Mouse (Mus musculus) cerebellum, adult 9-10 months (tissue): ENCODE results near the gene Ubox5.
"Not testable (repeated sequence)": the region's sequence is repeated elsewhere in the genome, so short reads cannot be mapped to it uniquely, and the experiment has no call there.

ENCODE experiments used
- DNase-seq: peaks from one replicate; pipeline ENCODE4 v3.0.0; 2022

Ubox5 gene

DNA sequence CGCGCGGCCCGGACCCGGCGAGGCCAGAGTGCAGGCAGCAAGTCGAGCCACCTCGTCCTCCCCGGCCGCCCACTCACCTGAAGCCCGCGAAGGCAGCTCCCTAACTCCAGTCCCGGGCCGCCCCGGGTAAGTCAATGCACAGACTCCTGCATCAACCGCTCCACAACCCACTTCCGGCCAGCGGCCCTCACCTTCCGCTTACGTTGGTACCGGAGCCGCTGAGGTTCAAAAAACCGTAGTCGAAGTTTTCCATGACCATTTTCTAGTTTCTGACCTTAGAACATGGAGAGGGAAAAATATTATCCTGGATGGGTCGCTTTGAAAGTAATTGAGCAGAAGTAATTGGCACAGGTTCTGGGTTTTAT, at the start of gene Ubox5, which contains the start of gene Fastkd5:
Ubox5 (minus strand) TSS at position 200 of the 365 bp plus-strand sequence.
Fastkd5 (minus strand) TSS at position 189 of the 365 bp plus-strand sequence.
- DNase-seq, result peak; percentile 91

DNA sequence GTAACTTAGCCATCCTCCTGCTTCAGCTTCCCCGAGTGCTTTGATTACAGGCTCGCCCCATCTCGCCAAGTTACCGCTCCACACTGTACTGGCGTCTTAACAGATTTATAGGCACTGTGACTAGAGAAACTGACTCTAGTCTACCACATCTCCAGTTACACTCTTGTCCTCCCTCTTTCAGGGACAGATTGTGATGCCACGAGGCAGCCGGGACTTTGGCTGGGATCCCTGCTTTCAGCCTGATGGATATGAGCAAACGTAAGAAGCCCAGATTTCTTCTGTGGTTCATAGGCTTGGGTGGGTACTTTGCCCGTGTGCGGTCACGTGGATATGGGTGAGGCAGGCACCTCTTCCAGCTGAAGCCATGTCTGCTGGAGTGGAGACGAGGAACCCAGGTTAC, 49.3 kb upstream of the Ubox5 start:
- DNase-seq, result no peak

DNA sequence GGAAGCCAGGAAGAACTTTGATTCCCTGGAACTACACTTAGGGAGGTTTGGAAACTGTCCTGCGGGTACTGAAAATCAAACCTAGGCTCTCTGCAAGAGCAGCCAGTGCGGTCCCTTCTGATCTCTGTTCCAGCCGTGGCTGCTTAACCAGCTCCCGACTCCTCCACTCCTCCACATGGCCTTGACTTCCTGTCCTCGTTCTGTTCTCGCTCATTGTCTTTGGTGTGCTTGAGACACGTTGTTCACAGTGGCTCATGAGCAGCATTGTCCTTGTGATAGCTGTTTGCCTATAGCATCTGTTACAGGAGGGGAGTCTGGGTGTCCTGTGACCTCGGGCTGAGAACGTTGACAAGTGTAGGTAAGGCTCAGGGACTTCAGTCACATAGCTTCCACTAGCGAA, 47.4 kb upstream of the Ubox5 start:
- DNase-seq, result no peak

DNA sequence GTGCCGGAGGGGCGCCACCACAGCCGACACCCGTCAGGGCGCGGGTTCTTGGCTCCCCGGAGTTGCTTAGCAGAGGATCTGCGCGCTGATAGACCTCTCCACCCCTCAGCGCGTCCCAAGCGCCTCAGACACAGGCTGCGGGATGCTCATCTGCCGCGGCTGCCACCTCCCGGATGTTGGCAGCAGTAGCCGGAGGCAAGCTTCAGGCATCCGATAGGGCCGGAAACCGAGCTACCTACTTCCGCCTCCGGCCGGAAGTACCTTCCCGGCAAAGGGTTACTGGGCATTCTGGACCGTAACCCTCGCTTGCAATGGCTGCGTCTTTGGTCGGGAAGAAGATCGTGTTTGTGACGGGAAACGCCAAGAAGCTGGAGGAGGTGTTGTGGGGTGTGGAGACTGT, 37.7 kb upstream of the Ubox5 start, which contains the start of gene Itpa:
Itpa (plus strand) TSS at position 52 of the 400 bp plus-strand sequence.
- DNase-seq, result peak; percentile 88

DNA sequence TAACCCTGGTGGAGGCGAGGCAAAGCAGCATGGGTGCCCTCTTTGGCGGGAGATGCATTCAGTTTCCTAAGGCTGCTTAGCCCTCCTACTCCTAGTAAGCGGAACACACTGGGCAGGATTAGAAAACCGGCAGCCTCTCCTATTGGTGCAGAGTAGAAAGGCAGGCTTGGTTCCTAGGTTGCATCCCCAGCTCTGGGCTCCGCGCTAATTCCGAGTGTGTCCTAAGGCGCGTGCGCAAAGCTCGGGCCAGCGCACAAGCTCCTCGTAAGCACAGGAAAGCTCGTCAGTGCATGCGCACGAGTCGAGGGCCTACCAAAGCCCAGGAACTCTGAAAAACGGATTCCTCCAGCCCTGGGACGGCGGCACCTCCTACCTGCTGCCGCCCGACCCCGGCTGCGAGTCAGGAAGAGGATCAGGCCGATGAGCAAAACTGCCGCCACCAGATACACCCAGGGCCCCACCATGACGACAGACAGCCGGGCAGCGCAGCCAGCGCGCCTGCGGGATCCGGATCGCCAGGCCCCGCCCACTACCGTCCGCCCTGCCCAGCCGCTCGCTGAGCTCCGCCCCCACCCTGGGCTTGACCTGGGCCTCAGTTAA, 34.4 kb upstream of the Ubox5 start, which contains the start of gene Ddrgk1:
Ddrgk1 (minus strand) TSS at position 558 of the 600 bp plus-strand sequence.
- DNase-seq, result peak; percentile 96

DNA sequence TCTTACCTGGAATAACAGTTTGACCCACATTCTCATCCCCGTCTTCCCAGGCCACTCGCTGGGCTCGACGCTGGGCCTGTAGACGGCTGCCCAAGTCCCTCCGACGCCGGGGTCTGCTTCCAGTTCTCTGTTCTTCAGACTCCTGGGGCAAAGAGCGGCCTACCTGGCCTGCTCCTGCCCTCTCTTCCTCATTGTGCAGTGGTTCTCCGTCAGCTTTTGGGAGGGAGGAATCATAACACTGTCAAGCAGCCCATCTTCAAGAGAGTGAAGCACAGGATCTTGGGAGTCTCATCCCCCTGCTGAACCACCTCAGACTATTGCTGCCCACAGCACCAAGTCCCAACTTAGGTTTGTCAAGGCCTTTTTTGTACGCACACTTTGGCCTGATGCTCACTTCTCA, 33.5 kb upstream of the Ubox5 start:
- DNase-seq, result peak; percentile 44

DNA sequence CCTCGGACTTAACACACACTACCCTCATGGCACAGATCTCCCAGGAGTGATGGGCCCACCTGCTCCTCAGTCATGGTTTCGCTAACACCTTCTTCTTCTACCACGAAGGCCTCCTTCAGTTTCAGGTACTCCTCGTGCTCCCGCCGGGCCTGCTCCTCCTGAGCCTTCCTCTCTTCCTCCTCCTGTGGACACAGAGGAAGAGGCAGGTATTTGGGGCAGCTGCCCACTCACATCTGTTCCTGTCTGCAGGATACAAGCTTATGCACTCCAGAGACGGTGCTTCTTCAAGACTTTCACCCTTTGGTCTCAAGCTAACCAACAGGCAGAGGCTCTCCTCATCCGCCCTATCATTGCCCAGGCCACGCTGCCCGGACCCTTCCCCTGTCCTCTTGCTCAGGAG, 28.7 kb upstream of the Ubox5 start:
- no peak for DNase-seq

DNA sequence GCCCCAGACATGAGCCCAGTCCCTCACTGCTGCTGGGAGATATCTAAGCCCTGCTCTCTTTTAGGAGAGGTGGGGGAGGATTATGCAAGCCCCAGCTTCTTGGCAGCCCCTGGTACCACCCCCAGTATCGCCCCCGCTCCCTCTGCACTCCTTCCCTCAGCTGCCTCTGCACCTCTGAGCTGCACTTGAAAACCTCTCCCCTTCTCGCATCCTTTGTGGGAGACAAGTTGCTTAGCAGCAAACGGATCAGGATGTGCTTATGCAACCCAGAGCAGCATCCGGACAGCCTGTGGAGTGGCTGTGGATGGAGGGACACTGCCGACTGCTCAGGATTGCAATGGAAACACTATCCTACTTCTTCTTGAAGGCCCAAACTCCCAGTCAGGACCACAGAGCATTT, 27.7 kb upstream of the Ubox5 start:
- no peak for DNase-seq

DNA sequence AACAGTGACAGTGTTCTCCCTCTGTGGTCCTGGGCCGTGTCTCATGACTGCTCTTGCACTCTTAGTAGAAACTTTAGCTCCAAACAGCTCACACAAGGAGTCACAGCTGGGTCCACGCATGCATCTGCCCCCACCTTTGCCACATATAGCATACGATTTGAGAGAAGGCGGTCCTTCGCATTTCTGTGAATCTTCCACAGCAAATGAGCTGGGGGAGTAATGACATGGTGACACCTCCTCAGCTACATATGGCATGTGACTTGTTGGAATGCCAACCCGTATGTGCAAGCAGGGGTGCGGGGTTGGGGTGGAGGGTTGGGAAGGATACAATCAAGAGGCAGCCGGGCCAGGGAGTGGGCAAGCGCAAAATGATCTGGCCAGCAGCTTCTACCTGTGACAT, 26.7 kb upstream of the Ubox5 start:
- no peak for DNase-seq

DNA sequence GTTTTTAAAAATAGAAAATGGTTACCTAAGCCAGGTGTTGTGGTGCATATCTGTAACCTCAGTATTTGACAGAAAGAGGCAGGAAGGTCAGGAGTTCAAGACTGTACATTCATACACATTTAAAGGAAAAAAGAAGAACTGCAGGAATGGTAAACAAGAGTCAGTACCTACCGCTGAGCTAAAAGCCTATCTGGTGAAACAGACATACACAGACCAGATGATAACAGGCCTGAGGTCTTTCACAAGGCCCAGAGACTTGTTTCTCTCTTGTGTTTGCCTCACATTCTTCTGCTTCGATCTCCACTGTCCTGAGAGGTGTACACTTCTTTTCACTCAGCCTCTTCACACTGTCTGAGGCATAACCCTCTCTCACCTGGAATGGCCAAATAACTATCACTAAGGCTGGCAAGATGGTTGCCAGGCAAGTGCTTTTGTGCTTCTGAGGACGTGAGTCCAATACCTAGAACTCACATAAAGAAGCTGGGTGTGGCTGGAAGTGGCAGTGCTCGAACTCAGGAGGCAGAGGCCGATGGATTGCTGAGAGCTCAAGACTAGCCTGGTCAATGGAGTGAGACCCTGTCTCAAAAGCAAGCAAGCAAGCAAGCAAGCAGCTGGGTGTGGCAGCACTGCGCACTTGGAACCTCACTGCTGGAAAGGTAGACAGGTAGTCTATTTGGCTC, 26.0 kb upstream of the Ubox5 start:
- no peak for DNase-seq

DNA sequence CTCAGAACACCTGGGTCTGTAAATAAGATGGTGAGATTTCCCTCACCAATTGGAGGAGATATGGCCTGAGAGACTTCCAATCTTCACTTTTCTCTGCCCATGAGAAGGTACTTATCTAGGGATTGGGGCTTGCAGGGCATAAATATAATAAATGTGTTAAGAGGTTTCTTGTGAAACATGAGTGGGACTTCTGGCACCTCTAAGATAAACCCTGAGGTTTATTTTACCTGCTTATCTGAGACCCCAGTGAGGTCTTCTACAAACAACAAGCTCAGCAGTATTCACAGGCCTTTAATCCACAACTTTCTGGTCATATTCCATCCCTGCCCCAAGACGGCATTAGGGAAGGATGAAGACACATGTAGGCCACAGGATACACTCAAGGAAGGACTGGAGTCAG, 23.9 kb upstream of the Ubox5 start:
- no peak for DNase-seq

DNA sequence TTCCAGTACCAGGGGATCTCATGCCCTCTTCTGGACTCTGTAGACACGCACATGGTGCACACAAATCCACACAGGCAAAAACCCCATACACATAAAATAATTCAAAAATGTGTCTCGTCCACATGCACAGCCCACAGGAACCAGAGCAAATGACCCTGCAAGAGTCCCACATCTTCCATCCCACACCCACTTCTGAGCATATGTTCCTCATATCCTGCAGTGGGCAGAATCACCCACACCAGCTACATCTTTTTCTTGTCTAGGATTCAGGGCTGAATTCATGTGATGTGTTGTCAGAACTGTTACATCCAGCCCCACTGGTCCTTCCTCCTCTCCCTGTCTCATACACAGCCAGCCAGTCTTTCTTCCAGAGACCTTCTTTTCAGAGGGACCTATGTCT, 23.5 kb upstream of the Ubox5 start:
- DNase-seq, result no peak

DNA sequence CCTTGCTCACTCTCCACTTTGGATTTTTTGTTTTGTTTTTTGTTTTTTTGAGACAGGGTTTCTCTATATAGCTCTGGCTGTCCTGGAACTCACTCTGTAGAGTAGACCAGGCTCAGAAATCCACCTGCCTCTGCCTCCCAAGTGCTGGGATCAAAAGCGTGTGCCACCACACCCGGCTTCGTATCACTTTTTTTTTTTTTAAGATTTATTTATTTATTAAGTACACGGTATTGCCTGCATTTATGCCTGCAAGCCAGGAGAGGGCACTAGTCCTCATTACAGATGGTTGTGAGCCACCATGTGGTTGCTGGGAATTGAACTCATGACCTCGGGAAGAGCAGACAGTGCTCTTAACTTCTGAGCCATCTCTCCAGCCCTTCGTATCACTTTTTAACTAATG, 19.2 kb upstream of the Ubox5 start:
- not testable (repeated sequence) for DNase-seq

DNA sequence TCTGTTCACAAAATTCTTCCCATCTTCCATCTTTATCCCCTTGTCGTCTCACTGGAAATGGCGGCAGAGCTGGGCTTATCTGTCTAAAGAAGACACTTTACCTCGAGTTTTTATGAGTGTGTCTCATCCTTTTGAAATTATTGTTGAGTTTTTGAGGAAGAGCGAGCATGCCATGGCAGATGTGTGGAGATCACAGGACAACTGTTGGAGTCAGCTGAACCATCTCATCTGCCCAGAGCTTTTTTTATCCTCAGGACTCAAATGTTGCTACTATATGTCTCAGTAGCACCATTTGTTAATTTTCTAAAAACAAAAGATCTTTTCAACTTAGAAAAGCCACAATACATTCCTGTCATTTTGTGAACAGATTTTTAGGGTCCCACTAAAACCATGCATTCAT, 15.4 kb upstream of the Ubox5 start:
- DNase-seq, result no peak

DNA sequence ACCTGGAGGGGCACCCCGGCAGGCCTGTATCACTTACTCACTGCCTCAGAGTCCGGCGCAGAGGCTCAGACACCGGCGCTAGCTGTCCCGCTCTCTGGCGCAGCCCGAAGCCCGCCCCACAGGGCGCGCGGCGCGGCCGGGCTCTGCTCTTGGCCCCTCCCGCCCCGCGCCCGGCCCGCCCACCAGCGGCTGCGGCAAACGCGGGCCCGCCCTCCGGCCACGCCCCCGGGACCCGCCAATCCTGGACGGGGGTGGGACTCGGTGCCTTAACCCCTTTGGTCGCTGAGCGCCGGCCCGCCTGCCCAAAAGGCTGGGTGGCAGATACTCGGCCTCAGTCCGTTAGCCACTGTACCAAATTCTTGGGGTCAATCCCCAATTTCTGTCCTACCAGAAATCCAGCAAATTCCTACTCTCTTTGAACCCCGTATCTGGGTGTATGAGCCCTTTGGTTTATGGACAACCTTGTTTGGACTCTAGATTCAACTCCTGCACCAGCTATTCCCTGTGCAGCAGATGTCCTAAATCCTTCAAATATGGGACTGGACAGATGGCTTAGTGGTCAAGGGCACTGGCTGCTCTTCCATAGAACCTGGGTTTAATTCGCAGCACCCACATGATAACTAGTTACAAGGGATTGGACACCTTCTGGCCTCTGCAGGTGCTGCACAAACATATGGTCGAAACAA, 13.0 kb upstream of the Ubox5 start, which contains the start of gene Lzts3:
Lzts3 (minus strand) TSS at position 120 of the 686 bp plus-strand sequence.
- peak; percentile 94 for DNase-seq

DNA sequence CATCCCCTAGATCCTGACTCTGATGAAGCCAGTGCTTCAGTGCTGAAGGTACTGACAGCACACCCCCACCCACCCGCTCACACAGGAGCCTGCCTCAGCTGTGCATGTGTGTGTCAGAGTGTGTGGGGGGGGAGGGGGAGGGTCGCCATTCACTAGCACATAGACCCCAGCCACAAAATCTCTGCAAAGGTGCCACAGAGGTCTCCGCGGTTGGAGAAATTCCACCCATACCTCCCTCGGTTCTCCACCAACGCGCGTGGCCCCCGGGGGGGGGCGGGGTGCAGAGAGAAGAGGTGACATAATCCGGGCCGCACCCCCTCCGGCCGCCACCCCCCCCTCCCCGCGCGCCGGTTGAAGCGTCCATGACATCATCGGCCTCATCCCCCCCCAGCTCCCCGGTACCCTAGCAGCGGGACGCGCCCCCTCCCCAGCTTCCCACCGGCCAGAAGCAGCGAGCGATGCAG, 12.4 kb upstream of the Ubox5 start:
- peak; percentile 67 for DNase-seq

DNA sequence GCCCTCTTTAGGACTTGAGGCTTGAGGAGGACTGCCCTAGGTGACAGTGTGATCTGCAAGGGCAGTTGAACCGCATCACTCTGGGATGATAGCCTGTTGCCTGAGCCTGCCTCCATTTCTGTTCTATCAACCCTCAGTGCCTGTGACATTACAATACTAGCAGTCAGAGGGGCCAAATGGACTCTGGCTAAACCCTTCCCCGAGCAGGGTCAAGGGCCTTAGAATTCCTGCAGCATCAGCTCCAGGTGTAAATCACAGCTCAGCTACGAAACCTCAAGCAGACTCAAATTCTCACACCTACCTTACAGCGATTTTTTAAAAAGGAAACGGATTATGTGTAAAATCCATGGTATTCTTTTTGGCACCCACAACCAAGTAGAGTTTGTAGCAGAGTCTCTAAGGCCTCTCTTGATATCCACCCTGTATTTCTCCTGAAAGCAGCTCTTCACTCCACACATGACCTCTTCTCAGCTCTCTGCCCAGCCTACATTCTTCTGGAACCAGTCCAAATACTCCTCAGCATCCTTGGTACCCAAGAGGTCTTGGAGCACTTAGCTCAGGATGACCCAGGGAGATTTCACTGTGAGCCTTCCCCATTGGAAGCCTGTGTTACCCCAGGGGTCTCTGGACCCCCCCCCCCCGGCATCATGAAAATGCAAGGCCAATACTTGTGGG, 11.7 kb upstream of the Ubox5 start:
- peak; percentile 67 for DNase-seq

DNA sequence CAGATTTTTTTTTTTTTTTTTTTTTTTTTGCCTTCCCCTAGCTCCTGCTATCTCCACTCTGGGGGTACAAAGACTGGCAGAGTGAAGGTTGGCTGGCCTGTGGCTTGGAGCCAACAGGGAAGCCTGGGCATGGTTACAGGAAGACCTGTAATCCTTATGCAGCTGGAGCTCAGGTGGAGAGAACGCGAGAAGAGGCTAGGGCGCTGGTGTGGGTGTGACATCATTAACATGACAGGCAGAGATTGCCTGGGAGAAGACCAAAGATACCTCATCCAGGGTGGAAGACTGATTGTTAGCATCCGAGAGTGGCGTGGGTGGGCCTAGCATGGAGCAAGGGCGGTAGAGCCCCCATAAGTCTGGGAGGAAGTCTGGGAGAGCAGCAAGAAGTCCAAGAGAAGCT, 9.4 kb upstream of the Ubox5 start:
- peak; percentile 39 for DNase-seq

DNA sequence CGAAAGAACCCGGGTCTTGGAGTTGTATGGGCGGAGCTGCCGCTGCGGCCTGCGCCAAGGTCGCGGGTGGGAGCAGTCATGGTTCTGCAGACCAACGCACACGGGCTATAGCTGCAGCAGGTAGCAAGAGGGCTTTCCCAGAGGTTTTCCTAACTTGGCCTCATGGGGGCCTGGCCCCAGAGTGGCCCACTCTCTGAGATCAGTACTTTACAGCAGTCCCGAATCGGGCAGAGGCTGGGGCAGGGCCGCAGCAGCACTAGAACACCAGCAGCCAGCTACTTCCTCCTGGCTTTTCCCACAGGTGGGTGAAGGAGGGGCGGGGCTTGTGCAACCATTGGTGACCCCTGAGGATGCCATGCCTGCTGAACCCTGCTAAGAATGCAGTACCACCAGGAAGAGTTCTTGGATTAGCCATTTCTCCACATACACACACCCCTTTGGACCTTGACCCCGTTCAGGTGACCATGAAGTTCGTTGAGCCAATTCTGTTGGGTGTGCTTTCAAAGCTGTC, 8.3 kb upstream of the Ubox5 start:
- DNase-seq, result peak; percentile 43

DNA sequence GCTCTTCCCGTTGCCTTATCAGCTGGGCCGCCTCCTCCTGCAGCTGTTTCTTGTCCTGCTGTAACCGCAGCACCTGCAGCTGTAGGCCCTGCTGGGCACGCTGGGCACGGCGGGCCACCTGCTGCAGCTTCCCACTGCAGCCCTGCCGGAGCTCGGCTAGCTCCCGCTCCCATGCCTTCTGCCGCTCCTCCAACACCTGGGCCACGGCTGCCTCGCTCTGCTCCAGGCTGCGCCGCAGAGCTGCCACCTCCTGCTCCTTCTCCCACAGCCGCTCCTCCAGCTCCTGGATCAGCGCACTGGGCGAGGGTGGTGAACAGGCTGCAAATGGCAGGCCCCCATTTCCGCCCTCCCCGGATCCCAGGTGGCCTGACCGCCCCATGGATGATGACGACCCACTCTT, 6.0 kb upstream of the Ubox5 start:
- DNase-seq, result no peak

DNA sequence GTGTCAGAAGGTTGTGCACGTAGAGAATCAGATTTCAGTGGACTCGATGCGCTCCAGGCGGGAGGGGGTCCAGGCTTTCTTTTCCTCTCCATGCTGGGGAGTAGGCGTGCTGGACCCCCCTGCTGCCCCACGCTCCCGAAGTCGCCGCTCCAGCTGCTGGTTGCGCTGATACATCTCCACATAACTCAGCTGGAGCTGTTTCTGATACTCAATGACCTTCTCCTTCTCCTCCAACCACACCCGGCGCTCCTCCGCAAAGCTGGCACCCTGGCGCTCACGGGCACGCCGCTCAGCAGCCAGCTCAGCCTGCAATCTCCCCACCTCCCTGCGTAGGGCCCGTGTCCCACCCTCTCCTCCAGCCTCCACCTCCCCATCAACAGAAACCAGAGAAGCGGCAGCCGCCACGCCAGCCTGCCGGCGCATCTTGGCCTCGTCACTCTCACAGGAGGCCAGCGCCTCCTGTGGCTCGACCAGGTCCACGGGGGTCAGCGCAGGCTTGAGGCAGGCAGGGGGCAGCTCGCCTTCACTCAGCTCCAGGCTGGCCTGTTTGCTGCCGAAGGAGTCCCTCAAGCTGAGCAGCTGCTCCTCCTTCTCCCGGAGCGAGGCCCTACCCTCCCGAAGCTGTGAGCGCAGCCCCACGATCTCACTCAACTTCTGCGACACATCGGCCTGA, 5.0 kb upstream of the Ubox5 start:
- peak; percentile 65 for DNase-seq

DNA sequence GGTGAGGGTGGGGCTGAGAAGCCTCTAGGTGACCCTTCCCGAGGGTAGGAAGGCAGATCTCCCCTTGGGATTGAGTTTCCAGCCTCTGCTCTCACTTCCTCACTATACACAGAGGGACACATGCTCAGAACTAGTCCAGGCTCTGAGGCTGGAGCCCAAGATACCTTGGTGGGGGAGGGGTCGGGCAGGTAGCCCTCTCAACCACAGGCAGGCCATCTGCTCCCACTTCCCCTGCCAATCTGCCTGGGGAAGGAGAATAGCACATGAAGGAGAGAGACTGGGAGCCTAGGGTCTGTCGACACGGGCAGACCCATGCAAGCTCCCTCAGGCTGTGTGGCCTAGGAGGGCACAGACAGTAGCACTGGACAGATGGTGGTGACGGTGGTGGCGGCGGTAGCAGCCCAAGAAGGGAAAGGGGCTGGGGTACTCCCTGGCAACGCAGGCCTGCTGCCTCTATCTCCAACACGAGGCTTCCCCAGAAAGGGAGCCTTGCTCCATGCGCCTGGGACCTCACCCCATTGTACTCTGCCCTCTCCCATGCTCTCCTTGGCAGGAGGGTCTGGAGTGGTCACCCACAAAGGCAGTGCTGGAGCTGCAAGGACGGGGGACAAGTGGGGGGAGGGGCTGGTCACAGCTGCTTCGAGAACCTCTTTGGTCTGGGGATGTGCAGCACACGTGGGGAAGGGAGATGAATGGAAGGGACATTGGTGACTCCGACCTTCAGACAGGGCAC, 4.3 kb upstream of the Ubox5 start:
- peak; percentile 91 for DNase-seq
